Mouse (Mus musculus) heart, adult 2 months (tissue): ENCODE data around the gene Rbpj.

ENCODE experiments used
- CTCF ChIP-seq: fragments of 200-600 bp; IDR thresholded peaks from 2 replicates; pipeline ENCODE4 v1.8.1; 2022; ENCODE audit warnings: antibody characterized with exemption, mild to moderate bottlenecking, moderate library complexity
- EP300 ChIP-seq: fragments of 200-500 bp; IDR thresholded peaks from 2 replicates; pipeline ENCODE4 v1.6.1; 2011; ENCODE audit warnings: low read depth, low read length, control low read depth; ENCODE audit not compliant: insufficient read depth
- POLR2A ChIP-seq: fragments of 200-500 bp; IDR thresholded peaks from 2 replicates; pipeline ENCODE4 v1.6.1; 2011; ENCODE audit warnings: mild to moderate bottlenecking, low read depth, low read length, control low read depth; ENCODE audit not compliant: insufficient read depth

GRCm38 (mm10) chr5:53479161-53479560 lies 13.2 kb downstream of the Rbpj start:
- TF ChIP-seq CTCF: no peak
- no peak for TF ChIP-seq POLR2A
- TF ChIP-seq EP300: no peak
